ENCODE assay signal across 12 mouse cellular contexts in genomic region chr10:56839545-56839944, GRCm38 (mm10).
DNase-seq lines count a peak whose midpoint lies in the region; ATAC-seq lines count a peak whose summit lies in the region.
"Had no signal": no experiment of that assay in that cellular context is flagged by ENCODE, and none has a peak within 500 bp of the region (broad histone marks: within the 10 kb centered on the region; RNA-seq: fewer than 3 reads in every experiment).

No protein-coding gene starts in this region.

- peak; percentile 24 for DNase-seq in midbrain, embryonic 14.5 days
- DNase-seq in midbrain, embryonic 10.5 days (ENCODE audit: low spot score): no peak
- peak; percentile 51 to 52 for DNase-seq in cerebellum, postnatal 36 days
- DNase-seq in layer of hippocampus, adult 9-11 months: peak; percentile 32
- peak; percentile 11 for DNase-seq in right cerebral cortex, postnatal 25 days
- DNase-seq in T-cell, adult 2 months (ENCODE audit: low spot score): no peak
- no peak for DNase-seq in ovary, adult 18-20 months (ENCODE audit: low spot score)
- DNase-seq: thymus, postnatal 25 days had no signal

- no peak overlapping the region for H3K4me2 ChIP-seq in midbrain, embryonic 14.5 days (ENCODE audit: low read length)
- no peak overlapping the region for H3K4me2 ChIP-seq in heart, embryonic 12.5 days
- H3K4me2 ChIP-seq: midbrain, embryonic 12.5 days had no signal

- no peak overlapping the region for H3K4me3 ChIP-seq in midbrain, embryonic 14.5 days (replicated peaks; ENCODE audit: low read depth, low read length)
- no peak overlapping the region for H3K4me3 ChIP-seq in midbrain, embryonic 10.5 days
- H3K4me3 ChIP-seq in heart, embryonic 12.5 days: no peak overlapping the region
- H3K4me3 ChIP-seq: midbrain, embryonic 12.5 days had no signal

- no peak for ATAC-seq in midbrain, embryonic 14.5 days (ENCODE audit: low FRiP score, low TSS enrichment)
- no peak for ATAC-seq in heart, embryonic 12.5 days (ENCODE audit: insufficient number of reproducible peaks, low FRiP score)
- ATAC-seq: intestine, embryonic 16.5 days had no signal

- H3K4me1 ChIP-seq in midbrain, embryonic 14.5 days (ENCODE audit: control insufficient read depth, insufficient read depth, low read length): 0 out of 2 replicates have a peak, but pooled peaks cover 4% of the 10 kb centered on the region
- H3K4me1 ChIP-seq in midbrain, embryonic 10.5 days: peaks cover 34% of the 10 kb centered on the region
- no peaks in the 10 kb centered on the region for H3K4me1 ChIP-seq in heart, embryonic 12.5 days (replicated peaks)

- no peak overlapping the region for H3K9ac ChIP-seq in midbrain, embryonic 14.5 days (replicated peaks; ENCODE audit: low read length)
- no peak overlapping the region for H3K9ac ChIP-seq in heart, embryonic 12.5 days
- H3K9ac ChIP-seq: liver, embryonic 14.5 days; midbrain, embryonic 12.5 days had no signal

- WGBS in midbrain, embryonic 14.5 days: 43% methylated on average over 2 of the region's 2 CpGs
- WGBS in midbrain, embryonic 10.5 days: 39% methylated on average over 2 of the region's 2 CpGs
- 44% methylated on average over 2 of the region's 2 CpGs for WGBS in heart, embryonic 12.5 days

- H3K9me3 ChIP-seq in midbrain, embryonic 14.5 days (ENCODE audit: control insufficient read depth, low read length): no peaks in the 10 kb centered on the region
- no peaks in the 10 kb centered on the region for H3K9me3 ChIP-seq in midbrain, embryonic 10.5 days (replicated peaks)
- H3K9me3 ChIP-seq in heart, embryonic 12.5 days (replicated peaks): no peaks in the 10 kb centered on the region
- H3K9me3 ChIP-seq: midbrain, embryonic 12.5 days had no signal

- H3K36me3 ChIP-seq in midbrain, embryonic 14.5 days (ENCODE audit: control insufficient read depth, insufficient read depth, low read length): no peaks in the 10 kb centered on the region
- no peaks in the 10 kb centered on the region for H3K36me3 ChIP-seq in midbrain, embryonic 10.5 days
- H3K36me3 ChIP-seq in heart, embryonic 12.5 days: no peaks in the 10 kb centered on the region
- H3K36me3 ChIP-seq: midbrain, embryonic 12.5 days had no signal

- H3K27me3 ChIP-seq in midbrain, embryonic 14.5 days (ENCODE audit: control insufficient read depth, insufficient read depth, low read length): no peaks in the 10 kb centered on the region
- no peaks in the 10 kb centered on the region for H3K27me3 ChIP-seq in midbrain, embryonic 10.5 days (ENCODE audit: low read depth, poor library complexity, severe bottlenecking)
- no peaks in the 10 kb centered on the region for H3K27me3 ChIP-seq in heart, embryonic 12.5 days (replicated peaks)
- H3K27me3 ChIP-seq: midbrain, embryonic 12.5 days had no signal

- H3K27ac ChIP-seq in midbrain, embryonic 14.5 days (replicated peaks; ENCODE audit: low read depth, low read length): no peak overlapping the region
- no peak overlapping the region for H3K27ac ChIP-seq in midbrain, embryonic 10.5 days (replicated peaks)
- H3K27ac ChIP-seq in heart, embryonic 12.5 days (ENCODE audit: poor library complexity, severe bottlenecking): no peak overlapping the region
- H3K27ac ChIP-seq: liver, embryonic 14.5 days; midbrain, embryonic 12.5 days had no signal

Comparison
In these comparisons a context has a peak if more than half of its experiments do, and no peak if none do; other contexts are left out.
1. DNase-seq: peak in midbrain, embryonic 14.5 days (single experiment), cerebellum, postnatal 36 days (2 of 2), layer of hippocampus, adult 9-11 months (single experiment) and right cerebral cortex, postnatal 25 days (single experiment); none in midbrain, embryonic 10.5 days (single experiment), T-cell, adult 2 months (single experiment) and ovary, adult 18-20 months (single experiment).